Mouse (Mus musculus) heart, postnatal 14 days (tissue): ENCODE results near the gene Ccm2. TPM values are rescaled to one million over a fixed set of nuclear protein-coding genes. Genes with fewer than 3 reads are reported as not detected.

Experiments used
- DNase-seq, 2 experiments: peaks; one replicate each; pipeline ENCODE4 v3.0.0; 2021 to 2022
- intact Hi-C: fragments of 180-260 bp; cut with DNase I; formaldehyde crosslinking; loops from one replicate; pipeline ENCODE4 v1.15.1; 2025
- total RNA-seq, 2 experiments: library from RNA; stranded (reverse); gene quantifications; 2 replicates each; pipeline ENCODE4 v1.2.3; 2021

The Ccm2 gene
- total RNA-seq, 2 experiments from 2014 or later: 22.8 to 32.9 TPM

- DNase-seq: no peak
- intact Hi-C loops: no loop called here
Observed at GRCm38 (mm10) chr11:6636150-6636549, 89.5 kb downstream of the Ccm2 start.

DNA sequence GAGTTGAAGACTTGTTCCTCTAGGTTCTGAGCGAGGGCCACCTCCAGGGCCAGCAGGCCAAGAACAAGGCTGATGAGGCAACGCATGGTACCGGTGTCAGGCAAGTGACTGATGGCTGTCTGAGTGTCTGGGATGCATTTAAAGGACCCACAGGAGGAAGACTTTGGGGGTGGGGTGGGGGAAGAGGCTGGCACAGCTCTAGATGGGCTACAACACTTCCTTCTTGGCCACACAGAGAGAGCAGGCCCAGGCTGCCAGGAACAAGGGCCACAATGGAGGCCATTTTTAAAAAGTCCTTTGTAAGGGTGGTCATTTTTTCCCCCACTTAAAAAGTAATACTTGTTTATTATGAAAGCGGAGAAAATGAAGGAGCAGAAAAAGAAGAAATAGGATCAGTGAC is 91.8 kb downstream of the Ccm2 start, which contains the start of gene Wap:
Gene Wap, minus strand, starts transcription at position 101 of the 400 bp plus-strand sequence.
- intact Hi-C loops: no loop called here
- no peak for DNase-seq

GRCm38 (mm10) chr11:6639072-6639471 is 92.4 kb downstream of the Ccm2 start:
- DNase-seq: no peak

GRCm38 (mm10) chr11:6644566-6644965 is 97.9 kb downstream of the Ccm2 start:
- intact Hi-C loops: no loop called here
- DNase-seq: no peak

More at GRCm38 (mm10) chr11:6639072-6639471, 92.4 kb downstream of the Ccm2 start:
- intact Hi-C loops: no loop called here

Other genes starting within 250 kb of the Ccm2 start
- gene Zmiz2, start 157.8 kb upstream of the Ccm2 start, total RNA-seq: 10 to 100 TPM; 41.1 to 42.5 TPM
- 100 to 1,000 TPM; 500 to 603 TPM for gene Ppia, start 131.4 kb upstream of the Ccm2 start, total RNA-seq
- gene H2afv, start 102.4 kb upstream of the Ccm2 start, total RNA-seq: 10 to 100 TPM; 57.1 to 59.4 TPM
- gene Purb, start 71.0 kb upstream of the Ccm2 start, total RNA-seq: 10 to 100 TPM; 49.6 to 53.0 TPM
- gene Myo1g, start 25.9 kb upstream of the Ccm2 start, total RNA-seq: 1 to 10 TPM; 1.9 to 3.2 TPM
- gene Nacad, start 59.2 kb downstream of the Ccm2 start, total RNA-seq: under 1 TPM; 0.62 to 0.73 TPM
- 100 to 1,000 TPM; 100 to 106 TPM for gene Tbrg4, start 79.2 kb downstream of the Ccm2 start, total RNA-seq
- gene Wap, start 91.8 kb downstream of the Ccm2 start, total RNA-seq: not detected
- gene Ramp3, start 111.6 kb downstream of the Ccm2 start, total RNA-seq: 1 to 10 TPM; 5.6 to 6.2 TPM